Mouse (Mus musculus): Measurements from ENCODE around the gene Ncor2.

GRCm38 (mm10) chr5:125139669-125140068 lies 39.4 kb downstream of the Ncor2 start:
- TF ChIP-seq CTCF (IDR thresholded peaks at IDR 0.05; ENCODE audit: low read depth): no peak
- TF ChIP-seq EP300 (optimal IDR thresholded peaks at IDR 0.05): no peak
